Mouse (Mus musculus) ES-Bruce4 (cell line): ENCODE results near the gene Ankle1.

Source experiments
- CTCF ChIP-seq: IDR thresholded peaks from one replicate; pipeline ENCODE4 v1.8.1; 2011; ENCODE audit warnings: low read depth, low read length
- EP300 ChIP-seq: IDR thresholded peaks from 2 replicates; pipeline ENCODE4 v1.6.1; 2011; ENCODE audit warnings: low read depth, low read length; ENCODE audit not compliant: insufficient read depth
- POLR2A ChIP-seq: IDR thresholded peaks from one replicate; pipeline ENCODE4 v1.8.1; 2011; ENCODE audit warnings: low read length; ENCODE audit not compliant: insufficient read depth

GRCm38 (mm10) chr8:71404011-71404410 is 1.8 kb upstream of the Ankle1 start:
- no peak for TF ChIP-seq POLR2A
- TF ChIP-seq CTCF = no peak
- no peak for TF ChIP-seq EP300
